Mouse (Mus musculus) brain, embryonic 18.5 days (tissue): ENCODE measurements at regions not wholly inside any gene's neighbourhood (a gene's known extent, or its start where the extent isn't known, plus 50 kb on each side); places are given as distances from the start of the nearest gene placed in this dataset.

Experiments
- DNase-seq: peaks from one replicate; pipeline ENCODE4 v3.0.0-alpha.2; 2012; ENCODE audit warnings: low read depth, low spot score

GRCm38 (mm10) chr4:22998994-22999393 lies 510.8 kb upstream of the Pou3f2 start:
- no peak for DNase-seq

GRCm38 (mm10) chr4:22997198-22997985 lies 509.2 kb upstream of the Pou3f2 start:
- no peak for DNase-seq

- no peak for DNase-seq
Measured at GRCm38 (mm10) chr4:22986763-22987468, 498.8 kb upstream of the Pou3f2 start.

GRCm38 (mm10) chr4:22973585-22974116 lies 485.5 kb upstream of the Pou3f2 start:
- peak; percentile 26 for DNase-seq

- no peak for DNase-seq
Measured at GRCm38 (mm10) chr4:22972784-22973584, 484.8 kb upstream of the Pou3f2 start.

- DNase-seq, result no peak
Measured at GRCm38 (mm10) chr4:22971127-22971526, 483.0 kb upstream of the Pou3f2 start.

- DNase-seq, result no peak
Measured at GRCm38 (mm10) chr4:22970495-22970894, 482.3 kb upstream of the Pou3f2 start.

GRCm38 (mm10) chr4:22949422-22949821 lies 461.3 kb upstream of the Pou3f2 start:
- no peak for DNase-seq

GRCm38 (mm10) chr4:22948880-22949279 lies 460.7 kb upstream of the Pou3f2 start:
- no peak for DNase-seq

- DNase-seq, result no peak
Measured at GRCm38 (mm10) chr4:22946788-22947406, 458.7 kb upstream of the Pou3f2 start.

- no peak for DNase-seq
Measured at GRCm38 (mm10) chr4:22938302-22938701, 450.1 kb upstream of the Pou3f2 start.

- no peak for DNase-seq
Measured at GRCm38 (mm10) chr4:22924181-22924580, 436.0 kb upstream of the Pou3f2 start.

- DNase-seq, result no peak
Measured at GRCm38 (mm10) chr4:22914886-22915285, 426.7 kb upstream of the Pou3f2 start.

- DNase-seq, result no peak
Measured at GRCm38 (mm10) chr4:22892694-22893046, 404.5 kb upstream of the Pou3f2 start.

GRCm38 (mm10) chr4:22891974-22892693 lies 404.0 kb upstream of the Pou3f2 start:
- no peak for DNase-seq

- no peak for DNase-seq
Measured at GRCm38 (mm10) chr4:22880692-22881091, 392.5 kb upstream of the Pou3f2 start.

- no peak for DNase-seq
Measured at GRCm38 (mm10) chr4:22875392-22875791, 387.2 kb upstream of the Pou3f2 start.

GRCm38 (mm10) chr4:22836124-22836445 lies 347.9 kb upstream of the Pou3f2 start:
- DNase-seq, result no peak

- DNase-seq, result peak; percentile 30
Measured at GRCm38 (mm10) chr4:22835381-22836123, 347.4 kb upstream of the Pou3f2 start.

GRCm38 (mm10) chr4:22833851-22834440 lies 345.8 kb upstream of the Pou3f2 start:
- no peak for DNase-seq
